Mouse (Mus musculus): ENCODE data around the gene Tubb1. TPM values are rescaled to one million over a fixed set of nuclear protein-coding genes. Genes with fewer than 3 reads are reported as not detected.

The Tubb1 gene
- total RNA-seq (2015), result not detected in 2 replicates
- total RNA-seq (2017), result 0.30 TPM in 1 of 2 replicates, not detected in the other

DNA sequence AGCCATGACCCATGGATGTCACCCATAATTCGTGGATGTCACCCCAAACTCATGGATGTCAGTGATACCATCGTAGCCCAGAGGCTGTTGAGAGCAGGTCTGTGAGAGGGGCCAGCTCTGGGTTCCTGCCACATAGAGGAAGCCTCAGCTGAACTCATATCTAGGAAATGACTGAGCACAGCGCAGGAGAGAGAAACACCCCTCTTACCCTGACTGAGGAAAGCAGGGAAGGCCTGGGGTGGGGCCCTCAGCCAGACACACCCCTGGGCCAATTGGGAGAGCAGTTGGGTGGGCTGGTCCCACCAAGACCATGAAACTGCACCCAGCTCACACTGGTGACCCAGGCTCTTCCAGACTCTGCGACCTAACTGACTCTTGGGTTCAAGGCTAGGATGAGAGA, at the start of gene Tubb1:
Gene Tubb1 (plus strand): TSS at position 343 of the 400 bp plus-strand sequence.
- ATAC-seq (replicated peaks; ENCODE audit: poor library complexity), result peak; percentile 20

DNA sequence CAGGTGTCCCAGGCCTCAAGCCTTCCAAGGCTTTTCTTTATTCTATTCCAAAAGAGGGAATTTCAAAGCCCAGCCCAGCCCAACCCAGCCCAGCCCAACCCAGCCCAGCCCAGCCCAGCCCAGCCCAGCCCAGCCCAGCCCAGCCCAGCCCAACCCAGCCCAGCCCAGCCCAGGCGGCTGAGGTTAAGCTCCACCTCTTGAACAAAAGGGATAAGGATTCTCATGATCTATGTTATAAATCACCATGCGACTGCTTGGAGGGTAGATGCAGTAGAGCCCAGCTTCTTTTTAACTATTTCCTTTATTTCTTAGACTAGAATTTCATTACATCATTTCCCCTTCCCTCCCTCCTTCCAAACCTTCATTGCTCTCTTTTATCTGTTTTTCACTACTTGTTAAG, 40.3 kb upstream of the Tubb1 start:
- peak; percentile 81 for ATAC-seq (replicated peaks; ENCODE audit: poor library complexity)

DNA sequence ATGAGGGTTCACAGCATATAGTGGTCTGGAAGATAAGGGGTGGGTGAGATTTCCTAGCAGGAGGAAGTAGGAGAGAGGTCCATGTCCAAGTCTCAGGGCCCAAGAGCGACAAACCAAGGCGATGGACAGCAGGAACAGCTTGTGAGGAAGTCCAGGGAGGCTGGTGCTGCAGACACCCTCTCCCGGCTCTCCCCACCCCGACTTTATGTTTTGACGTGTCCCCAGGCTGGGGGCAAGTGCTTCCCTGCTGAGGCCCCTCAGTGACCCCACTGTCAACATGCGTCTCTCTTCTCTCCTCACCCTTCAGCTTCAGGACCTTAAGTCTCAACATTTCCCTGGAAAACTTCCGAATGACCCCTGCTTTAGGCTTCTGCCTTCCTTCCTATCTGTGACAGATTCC, 37.4 kb upstream of the Tubb1 start:
- no peak for ATAC-seq (replicated peaks; ENCODE audit: poor library complexity)

DNA sequence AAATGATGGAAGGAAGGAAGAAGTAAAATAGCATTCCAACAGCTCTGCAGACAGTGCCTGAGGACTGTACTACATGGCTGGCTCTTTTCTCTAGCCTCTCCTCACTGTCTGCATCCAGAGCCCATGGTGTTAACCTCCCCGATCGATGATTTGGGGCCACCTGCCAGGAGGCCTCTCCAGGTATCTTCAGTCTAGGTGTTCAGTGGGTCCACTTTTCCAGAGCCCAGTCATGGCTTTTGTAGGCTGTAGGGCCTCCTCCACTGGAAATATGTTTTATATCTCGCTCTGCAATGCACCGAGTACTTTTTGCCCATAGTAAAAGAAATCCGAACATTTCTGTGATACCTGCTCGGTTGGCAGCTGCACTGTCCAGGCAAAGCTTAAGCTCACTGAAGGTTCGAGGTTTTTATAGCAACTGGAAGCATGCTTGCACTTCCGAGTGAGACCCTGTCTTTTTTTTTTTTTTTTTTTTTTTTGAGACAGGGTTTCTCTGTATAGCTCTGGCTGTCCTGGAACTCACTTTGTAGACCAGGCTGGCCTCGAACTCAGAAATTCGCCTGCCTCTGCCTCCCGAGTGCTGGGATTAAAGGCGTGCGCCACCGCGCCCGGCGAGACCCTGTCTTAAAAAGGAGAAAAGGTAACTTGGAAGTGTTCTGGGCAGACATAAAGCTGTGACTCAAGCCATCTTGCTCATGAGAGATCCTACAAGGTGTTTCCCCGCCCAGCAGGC, 35.3 kb upstream of the Tubb1 start:
- ATAC-seq (replicated peaks; ENCODE audit: poor library complexity), result no peak

DNA sequence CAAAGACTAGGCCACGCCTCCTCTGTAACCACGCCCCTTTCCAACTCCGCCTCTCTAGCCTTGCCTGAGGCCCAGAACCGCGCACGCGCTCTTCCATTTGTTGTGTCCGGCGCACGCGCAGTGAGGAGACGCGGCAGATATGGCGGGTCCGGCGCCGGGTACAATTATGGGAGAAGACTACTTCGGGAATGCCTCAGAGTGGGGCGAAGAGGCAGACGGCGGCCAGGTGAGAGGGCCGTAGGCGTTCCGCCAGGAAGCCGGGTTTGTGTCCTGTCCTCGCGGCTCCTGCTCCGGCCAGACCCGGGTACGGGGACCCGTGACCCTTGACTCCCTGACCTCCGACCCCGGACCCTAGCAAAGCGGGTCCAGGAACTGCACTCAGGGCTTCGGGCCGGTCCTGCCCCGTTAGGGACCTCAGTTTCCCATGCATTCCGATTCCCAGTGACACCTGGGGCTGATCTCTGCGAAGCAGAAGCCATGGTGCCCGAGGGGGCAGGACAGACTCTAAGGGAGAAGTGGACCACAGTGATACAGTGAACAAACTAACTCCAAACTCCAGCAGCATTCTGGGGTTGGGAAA, 34.7 kb upstream of the Tubb1 start, which contains the start of gene Nelfcd:
Gene Nelfcd (plus strand): TSS at position 74 of the 580 bp plus-strand sequence.
- peak; percentile 96 for ATAC-seq (replicated peaks; ENCODE audit: poor library complexity)

DNA sequence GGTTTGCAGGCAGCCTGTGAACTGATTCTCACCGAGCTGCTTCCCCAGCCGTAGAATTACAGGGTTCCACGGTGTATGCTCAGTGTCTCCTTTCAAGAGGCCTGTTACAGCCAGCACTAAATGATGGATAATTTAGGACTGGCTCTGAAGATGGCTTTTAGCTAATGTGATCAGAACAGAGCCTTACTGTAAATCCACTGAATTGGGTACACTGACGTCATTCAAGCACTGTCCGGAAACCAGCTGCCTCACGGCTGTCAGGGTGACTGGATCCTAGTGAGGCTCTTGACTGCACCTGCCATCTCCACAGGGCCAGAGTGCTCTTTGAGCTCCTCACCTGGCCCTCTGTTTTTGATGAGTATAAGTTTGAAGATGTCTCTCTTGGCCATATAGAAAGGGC, 29.4 kb upstream of the Tubb1 start:
- no peak for ATAC-seq (replicated peaks; ENCODE audit: poor library complexity)

DNA sequence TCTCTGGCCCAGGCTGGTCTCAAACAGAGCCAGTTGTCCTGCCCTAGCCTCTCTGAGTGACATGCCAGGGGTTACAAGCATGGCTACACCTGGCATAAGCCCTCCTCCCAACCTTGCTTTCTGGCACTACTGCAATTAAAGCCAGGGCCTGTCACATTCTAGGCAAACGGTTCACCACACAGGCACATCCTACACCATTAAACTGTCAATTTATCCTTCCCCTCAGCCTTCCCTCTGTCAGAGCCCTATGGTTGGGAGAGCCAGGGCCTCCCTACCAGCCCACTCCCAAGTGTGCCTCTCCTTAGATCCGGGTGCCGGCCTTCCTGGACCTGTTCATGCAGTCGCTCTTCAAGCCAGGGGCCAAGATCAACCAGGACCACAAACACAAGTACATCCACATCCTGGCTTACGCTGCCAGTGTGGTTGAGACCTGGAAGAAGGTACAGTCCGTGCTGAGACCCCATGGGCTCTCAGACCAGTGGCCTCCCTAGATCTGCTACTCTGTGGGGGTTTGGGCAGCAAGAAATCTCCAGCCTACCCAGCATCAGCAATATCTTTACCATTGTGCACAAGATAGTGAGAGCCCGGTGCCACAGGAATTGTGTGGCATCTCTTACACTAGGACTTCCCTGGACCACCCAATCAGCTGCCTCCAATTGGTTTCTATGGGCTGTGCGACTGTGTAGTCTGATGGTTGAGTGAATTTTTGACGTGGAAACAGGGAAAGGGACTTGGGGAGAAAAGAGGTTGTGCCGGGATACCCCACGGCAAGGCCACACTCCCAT, 26.0 kb upstream of the Tubb1 start:
- ATAC-seq (replicated peaks; ENCODE audit: poor library complexity), result no peak

DNA sequence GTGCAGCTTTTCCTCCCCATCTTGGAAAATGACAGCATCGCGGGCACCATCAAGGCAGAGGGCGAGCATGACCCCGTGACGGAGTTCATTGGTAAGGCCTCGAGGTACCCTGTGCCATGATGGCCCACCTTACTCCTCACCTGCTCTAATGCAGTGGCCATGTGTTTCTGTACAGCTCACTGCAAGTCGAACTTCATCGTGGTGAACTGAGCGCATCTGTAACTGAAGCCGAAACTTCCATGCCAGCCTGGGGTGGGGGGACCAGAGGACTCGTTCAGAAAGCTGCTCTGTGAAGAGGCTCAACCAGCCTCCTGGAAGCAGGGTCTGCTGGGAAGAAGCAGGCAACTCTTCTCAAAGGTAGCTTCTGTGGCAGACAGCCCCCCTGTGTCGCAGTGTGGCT, 23.6 kb upstream of the Tubb1 start:
- ATAC-seq (replicated peaks; ENCODE audit: poor library complexity), result no peak

DNA sequence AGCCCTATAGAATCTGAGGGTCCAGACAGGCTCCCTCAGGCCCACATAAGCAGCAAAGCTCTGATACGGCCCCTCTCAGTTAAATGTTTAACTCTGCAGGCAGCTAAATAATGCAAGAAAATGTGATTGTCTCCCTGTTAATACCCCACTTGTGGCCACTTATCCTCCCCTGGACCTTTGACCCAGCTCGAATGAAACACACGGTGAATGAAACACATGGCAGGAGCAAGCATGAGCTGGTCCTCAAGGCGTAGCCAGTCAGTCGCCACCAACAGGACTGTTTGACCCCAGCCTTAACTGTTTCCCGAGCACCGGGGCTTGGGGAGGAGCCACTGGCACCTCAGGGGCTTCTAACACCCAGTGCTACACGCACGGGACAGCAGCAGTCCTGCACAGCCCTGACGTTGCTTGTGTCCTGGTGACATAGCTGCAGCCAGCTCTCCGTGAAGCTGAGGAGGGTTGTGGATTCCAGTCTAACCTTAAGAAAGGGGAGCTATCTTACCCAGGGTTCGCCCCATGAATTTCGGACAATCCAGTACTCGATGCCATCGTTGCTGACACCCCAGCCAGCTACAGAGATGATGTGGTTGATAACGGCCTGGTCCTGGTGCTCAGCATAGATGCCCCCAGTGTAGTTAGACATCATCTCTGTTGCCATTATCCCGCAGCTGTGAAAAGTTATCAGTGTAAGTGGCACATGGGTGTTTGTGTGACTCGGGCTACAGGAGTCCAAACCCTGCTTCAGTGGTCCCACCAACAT, 22.2 kb upstream of the Tubb1 start:
- ATAC-seq (replicated peaks; ENCODE audit: poor library complexity), result no peak

DNA sequence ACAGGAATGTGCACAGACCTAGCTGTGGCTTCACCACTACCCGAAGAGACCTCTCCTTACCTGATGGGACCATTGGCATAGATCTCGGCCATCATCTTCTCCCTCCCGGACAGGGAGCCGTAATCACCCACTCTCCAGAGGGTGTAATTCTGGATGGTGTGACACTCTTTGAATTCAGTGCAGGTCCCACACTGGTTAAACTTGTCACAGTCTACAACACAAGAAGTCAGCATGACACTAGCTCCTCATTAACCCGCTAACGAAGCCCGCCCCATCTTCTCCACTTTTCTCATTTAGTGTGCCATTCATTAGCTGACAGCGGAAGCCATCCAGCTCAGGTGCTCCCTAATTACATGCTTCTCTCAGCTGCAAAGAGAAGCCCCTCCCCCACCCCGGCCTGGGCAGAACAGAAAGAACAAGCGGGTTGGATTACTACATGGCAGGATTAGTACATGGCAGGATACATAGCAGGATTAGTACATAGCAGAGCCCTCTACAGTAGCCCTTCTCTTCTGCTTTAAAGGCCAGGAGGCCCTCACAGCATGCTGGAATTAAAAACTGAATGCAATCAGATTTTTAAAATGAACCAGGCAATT, 21.4 kb upstream of the Tubb1 start:
- ATAC-seq (replicated peaks; ENCODE audit: poor library complexity), result no peak

DNA sequence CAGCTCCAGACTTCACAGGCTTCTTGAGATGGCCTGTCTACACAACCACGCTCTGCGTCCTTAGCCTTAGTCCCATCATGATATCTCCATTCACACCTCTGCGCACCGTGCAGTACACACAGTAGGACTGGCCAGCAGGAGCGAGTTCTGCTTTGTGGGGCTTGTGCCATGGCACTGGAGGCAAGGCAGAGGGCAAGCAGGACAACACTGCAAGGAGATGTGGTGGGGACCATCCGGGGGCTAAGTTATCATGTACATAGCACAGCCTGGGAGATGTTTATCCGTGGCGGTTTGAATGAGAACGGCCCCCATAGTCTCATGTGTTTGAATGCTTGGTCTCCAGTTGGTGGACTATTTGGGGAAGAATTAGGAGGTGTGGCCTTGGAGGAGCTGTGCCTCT, 15.6 kb upstream of the Tubb1 start:
- no peak for ATAC-seq (replicated peaks; ENCODE audit: poor library complexity)

DNA sequence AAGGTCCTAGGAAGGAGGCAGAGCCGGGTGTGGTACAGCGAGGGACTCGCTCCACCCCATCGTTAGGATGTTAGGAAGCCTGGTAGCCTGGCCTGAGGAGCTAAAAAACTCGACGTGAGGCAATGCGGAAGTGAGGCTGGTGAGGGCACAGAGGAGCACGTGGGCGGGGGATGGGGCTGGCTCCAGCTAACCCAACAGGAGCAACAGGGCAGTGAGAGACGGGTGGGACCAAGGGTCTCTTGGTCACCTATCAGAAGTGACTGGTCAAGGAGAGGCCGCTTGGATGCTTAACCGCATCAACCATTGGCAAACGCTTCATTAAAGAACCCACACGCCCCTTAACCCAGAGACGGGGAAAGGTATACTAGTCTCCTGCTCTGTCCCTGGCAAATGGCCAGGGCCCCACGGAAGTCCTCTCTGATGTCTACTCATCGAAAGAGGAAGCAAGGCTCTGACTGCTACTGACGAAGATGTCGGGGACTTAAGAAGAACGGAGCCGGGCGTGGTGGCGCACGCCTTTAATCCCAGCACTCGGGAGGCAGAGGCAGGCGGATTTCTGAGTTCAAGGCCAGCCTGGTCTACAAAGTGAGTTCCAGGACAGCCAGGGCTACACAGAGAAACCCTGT, 14.3 kb upstream of the Tubb1 start:
- ATAC-seq (replicated peaks; ENCODE audit: poor library complexity), result peak; percentile 17

DNA sequence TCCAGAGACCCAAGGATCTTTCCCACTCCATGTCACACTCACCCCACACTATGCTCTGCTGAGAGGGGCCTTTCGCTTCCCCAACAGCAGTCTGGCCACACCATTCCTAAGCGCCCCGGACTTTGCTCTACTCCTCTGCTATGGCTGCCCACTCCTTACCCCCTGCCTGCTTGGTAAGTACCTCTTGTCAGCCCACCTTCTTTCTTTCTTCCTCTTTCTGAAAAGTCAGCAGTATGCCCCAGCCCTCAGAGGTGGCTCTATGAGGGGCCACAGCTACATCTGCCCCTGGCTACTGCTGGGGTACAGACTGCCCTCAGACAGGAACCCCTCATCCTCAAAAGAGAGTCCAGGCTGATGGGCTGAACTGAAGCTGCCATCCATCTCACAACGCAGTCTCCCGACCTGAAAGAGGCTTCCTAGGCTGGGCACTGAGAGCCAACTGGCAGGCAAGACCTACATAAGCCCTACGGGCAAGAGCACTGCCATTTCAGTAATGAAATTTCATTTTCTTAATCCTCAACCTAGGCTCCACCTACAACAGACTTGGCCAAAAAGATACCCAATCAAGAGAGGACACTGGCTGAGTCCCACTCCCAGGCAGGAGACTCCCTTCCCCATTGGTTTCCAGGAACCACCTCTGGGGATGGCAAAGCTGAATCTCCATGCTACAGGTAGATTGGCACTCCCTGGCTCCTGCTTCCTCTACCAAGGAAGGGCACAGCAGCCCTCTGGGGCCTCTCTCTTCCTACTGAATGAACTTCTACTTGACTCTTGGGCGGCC, 13.4 kb upstream of the Tubb1 start:
- peak; percentile 14 for ATAC-seq (replicated peaks; ENCODE audit: poor library complexity)

DNA sequence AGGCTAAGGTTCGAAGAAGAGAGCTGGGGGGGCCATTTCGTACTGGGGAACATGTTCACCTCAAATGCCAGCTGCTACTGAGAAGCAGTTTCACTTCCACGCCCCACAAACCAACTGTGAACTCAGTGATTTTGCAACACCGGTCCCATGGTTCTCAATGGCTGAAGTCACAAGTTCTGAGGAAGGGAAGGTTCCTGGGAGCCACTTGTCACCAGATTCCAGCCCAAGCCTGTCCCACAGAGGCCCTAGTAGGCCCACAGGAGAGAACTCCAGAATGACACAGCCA, 12.9 kb upstream of the Tubb1 start:
- peak; percentile 47 for ATAC-seq (replicated peaks; ENCODE audit: poor library complexity)

DNA sequence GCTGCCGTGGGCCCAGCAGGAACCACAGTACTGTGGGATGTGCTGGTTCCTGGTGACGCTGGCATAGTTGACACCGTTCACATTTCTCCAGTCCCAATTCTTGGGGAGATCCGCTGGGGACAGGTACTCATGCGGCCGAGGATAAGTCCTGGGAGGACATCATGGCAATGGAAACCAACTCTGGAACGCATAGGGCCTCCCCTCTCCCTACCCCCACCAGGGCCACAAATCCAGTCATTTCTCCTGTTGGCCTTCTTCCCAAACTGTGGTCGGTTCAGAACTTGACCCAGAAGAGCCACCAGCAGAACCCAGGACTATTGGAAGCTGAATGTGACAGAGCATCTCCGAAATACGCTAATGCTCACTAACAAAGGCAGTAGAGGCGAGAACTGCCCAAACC, 12.3 kb upstream of the Tubb1 start:
- ATAC-seq (replicated peaks; ENCODE audit: poor library complexity), result no peak

DNA sequence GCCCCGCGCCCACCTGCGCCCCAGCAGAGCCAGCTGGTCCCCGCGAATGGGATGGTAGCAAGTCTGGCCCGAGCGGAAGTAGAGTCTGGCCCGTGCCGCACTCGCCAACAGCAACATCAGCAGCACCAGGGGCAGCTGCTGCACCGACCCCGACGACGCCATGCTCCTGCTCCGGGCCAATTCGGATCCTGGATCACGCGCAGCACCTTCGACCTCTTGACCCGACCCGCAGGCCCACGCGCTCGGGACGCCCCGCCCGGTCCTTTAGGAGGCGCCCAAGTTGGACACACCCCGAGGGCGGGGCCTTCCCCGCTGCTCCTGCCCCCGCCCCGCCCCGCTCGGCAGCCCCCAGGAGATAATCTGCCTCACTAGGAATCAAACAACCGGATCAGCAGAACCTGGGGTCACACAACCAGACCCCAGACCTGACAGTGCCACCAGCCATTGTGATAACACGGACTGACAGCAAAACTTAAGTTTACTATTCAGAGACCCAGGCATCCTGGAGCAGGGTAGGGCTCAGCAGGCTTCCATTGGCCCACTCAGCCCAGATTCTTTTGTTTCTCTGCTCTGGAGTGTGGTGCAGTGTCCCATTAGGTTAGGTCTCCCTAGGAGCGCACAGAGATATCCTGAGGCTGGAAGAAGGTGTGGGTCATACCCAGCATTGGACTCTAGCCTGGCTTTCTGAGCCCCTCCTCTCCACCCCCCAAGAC, 11.6 kb upstream of the Tubb1 start, which contains the start of gene Ctsz:
Gene Ctsz (minus strand): TSS at position 303 of the 713 bp plus-strand sequence.
- ATAC-seq (replicated peaks; ENCODE audit: poor library complexity), result peak; percentile 41

DNA sequence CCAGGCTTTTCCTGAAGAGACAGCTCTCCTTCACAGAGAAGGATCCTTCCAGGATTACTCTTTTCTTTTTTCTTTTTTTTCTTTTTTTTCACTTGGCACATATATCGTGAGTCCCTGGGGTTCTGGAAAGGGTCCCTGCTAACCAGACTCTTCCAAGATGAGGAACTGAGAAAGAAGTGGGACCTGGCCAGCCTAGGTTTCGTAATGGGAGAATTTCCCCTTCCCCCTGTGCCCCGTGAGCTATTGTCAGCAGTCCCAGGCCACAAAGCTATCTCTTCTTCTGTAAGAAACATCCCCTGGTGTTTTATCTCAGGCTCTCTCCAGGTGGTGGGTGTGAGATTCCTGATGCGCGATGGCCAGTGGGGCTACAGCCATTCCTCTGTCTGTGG, 11.1 kb upstream of the Tubb1 start:
- ATAC-seq (replicated peaks; ENCODE audit: poor library complexity), result peak; percentile 36

DNA sequence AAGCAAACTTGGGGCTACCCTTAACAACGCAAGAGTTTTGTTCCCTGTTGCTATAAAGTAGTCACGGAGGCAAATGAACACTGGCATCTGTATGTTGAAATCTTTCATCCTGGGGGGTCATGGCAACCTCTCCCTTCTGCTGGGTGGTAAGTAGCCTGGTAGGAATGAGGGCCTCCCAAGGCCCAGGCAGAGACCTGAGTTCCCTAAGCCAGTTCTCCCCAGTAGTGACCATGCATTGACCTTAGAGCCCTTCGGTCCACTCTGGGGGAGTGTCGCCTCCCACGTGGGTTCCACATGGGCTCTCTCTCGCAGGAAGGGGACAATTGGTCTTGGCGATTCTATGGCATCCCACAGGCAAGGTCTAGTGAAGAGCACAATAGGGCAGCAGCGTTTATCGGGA, 10.5 kb upstream of the Tubb1 start:
- 0 out of 2 replicates have a peak, but pooled peaks have one; percentile 0 for ATAC-seq (replicated peaks; ENCODE audit: poor library complexity)

DNA sequence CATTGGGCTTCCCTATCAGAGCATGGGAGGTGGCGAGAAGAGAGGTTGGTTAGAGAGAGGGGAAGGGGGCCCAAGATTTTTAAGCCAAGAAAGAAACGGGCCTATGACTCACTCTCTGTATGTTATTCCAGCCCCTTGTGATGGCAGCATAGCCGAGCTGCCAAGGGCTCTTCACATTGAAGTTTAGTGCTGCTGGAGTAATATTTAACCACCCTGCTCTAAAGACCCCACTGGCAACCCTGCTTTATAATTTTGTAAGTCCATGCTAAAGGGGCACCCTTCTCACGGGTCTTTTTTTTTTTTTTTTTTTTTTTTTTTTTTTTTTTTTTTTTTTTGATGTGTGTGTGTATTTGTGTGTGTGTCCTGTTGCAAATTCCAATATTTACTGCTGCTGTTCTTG, 8.6 kb upstream of the Tubb1 start:
- ATAC-seq (replicated peaks; ENCODE audit: poor library complexity), result no peak

Data from megakaryocyte progenitor cell, adult 5-6 weeks (primary cell).